Mouse (Mus musculus) kidney, postnatal 36 days (tissue): ENCODE measurements around the gene S100a3.

Source experiments
- DNase-seq, 2 experiments: peaks; one replicate each; pipeline ENCODE4 v3.0.0; 2021 to 2022; ENCODE audit warnings: mixed read lengths in 2 of 2

Gene S100a3

GRCm38 (mm10) chr3:90560008-90560628, at the start of gene S100a3:
Gene S100a3 (plus strand): TSS chr3:90560578.
- no peak for DNase-seq

GRCm38 (mm10) chr3:90512276-90512675, 48.1 kb upstream of the S100a3 start:
- no peak for DNase-seq

- DNase-seq: no peak
These were observed 47.3 kb upstream of the S100a3 start for GRCm38 (mm10) chr3:90512948-90513642.

- peak; percentile 88 to 93 for DNase-seq
These were observed 46.4 kb upstream of the S100a3 start, which contains the start of the genes S100a1 and S100a13 for GRCm38 (mm10) chr3:90513796-90514590. Gene S100a1 (minus strand): TSS chr3:90514392. Gene S100a13 (plus strand): TSS chr3:90514435.

GRCm38 (mm10) chr3:90514691-90515090, 45.7 kb upstream of the S100a3 start:
- peak; percentile 81 to 85 for DNase-seq

- DNase-seq: peak; percentile 76 to 79
These were observed 45.1 kb upstream of the S100a3 start for GRCm38 (mm10) chr3:90515242-90515641.

GRCm38 (mm10) chr3:90515789-90516188, 44.6 kb upstream of the S100a3 start:
- DNase-seq: no peak

- DNase-seq: no peak
These were observed 42.7 kb upstream of the S100a3 start for GRCm38 (mm10) chr3:90517711-90518110.

GRCm38 (mm10) chr3:90525421-90525820, 35.0 kb upstream of the S100a3 start:
- peak; percentile 60 to 75 for DNase-seq

GRCm38 (mm10) chr3:90526076-90526475, 34.3 kb upstream of the S100a3 start:
- DNase-seq: no peak

- no peak for DNase-seq
These were observed 33.8 kb upstream of the S100a3 start, which contains the start of gene S100a14 for GRCm38 (mm10) chr3:90526580-90526979. Gene S100a14 (plus strand): TSS chr3:90526856.

GRCm38 (mm10) chr3:90527291-90527873, 33.0 kb upstream of the S100a3 start:
- DNase-seq: no peak

GRCm38 (mm10) chr3:90531713-90532112, 28.7 kb upstream of the S100a3 start:
- no peak for DNase-seq

- no peak for DNase-seq
These were observed 24.9 kb upstream of the S100a3 start for GRCm38 (mm10) chr3:90535446-90535845.

- peak; percentile 87 to 91 for DNase-seq
These were observed 23.1 kb upstream of the S100a3 start, which contains the start of gene S100a16 for GRCm38 (mm10) chr3:90537141-90537904. Gene S100a16 (plus strand): TSS chr3:90537254.

GRCm38 (mm10) chr3:90537905-90538296, 22.5 kb upstream of the S100a3 start:
- no peak for DNase-seq

- peak; percentile 65 to 72 for DNase-seq
These were observed 19.5 kb upstream of the S100a3 start for GRCm38 (mm10) chr3:90540904-90541303.

GRCm38 (mm10) chr3:90549676-90550420, 10.5 kb upstream of the S100a3 start:
- peak in 1 of 2 experiments; percentile 45 for DNase-seq

- DNase-seq: no peak
These were observed 10.0 kb upstream of the S100a3 start for GRCm38 (mm10) chr3:90550421-90550790.

GRCm38 (mm10) chr3:90552231-90552630, 8.1 kb upstream of the S100a3 start:
- DNase-seq: no peak

- peak in 1 of 2 experiments; percentile 15 for DNase-seq
These were observed 4.4 kb upstream of the S100a3 start for GRCm38 (mm10) chr3:90555954-90556353.
